Mouse (Mus musculus): ENCODE measurements around the gene Cdc14a. TPM values are rescaled to one million over a fixed set of nuclear protein-coding genes. Genes with fewer than 3 reads are reported as not detected.

The Cdc14a gene
- polyA plus RNA-seq, 2 experiments = 1.3 to 1.8 TPM

GRCm38 (mm10) chr3:116361906-116362305 is 61.9 kb downstream of the Cdc14a start:
- H3K4me3 ChIP-seq (ENCODE audit: insufficient read depth in 1 of 2, low read depth in 2 of 2, low read length in 2 of 2) = no peak overlapping the region
- DNase-seq (ENCODE audit: low read depth in 3 of 3, low spot score in 3 of 3) (no peak), ATAC-seq (ENCODE audit: insufficient read depth) (no peak)
- no peak overlapping the region for H3K27ac ChIP-seq
- no peaks in the 10 kb centered on the region for H3K36me3 ChIP-seq (replicated peaks; ENCODE audit: control insufficient read depth, insufficient read depth, low read depth)
- WGBS (ENCODE audit: insufficient replicate concordance) = 65% methylated on average over 7 of the region's 7 CpGs
- TF ChIP-seq CTCF (IDR thresholded peaks at IDR 0.05; ENCODE audit: low read depth) (no peak), EP300 (IDR thresholded peaks at IDR 0.05; ENCODE audit: low read depth) (no peak)
- H3K9me3 ChIP-seq (ENCODE audit: control insufficient read depth, low read length) = no peaks in the 10 kb centered on the region
- H3K4me2 ChIP-seq (ENCODE audit: low read depth) = no peak overlapping the region
- no peaks in the 10 kb centered on the region for H3K27me3 ChIP-seq (ENCODE audit: control insufficient read depth, insufficient read depth, low read length)
- H3K9ac ChIP-seq (replicated peaks) = no peak overlapping the region
- peaks cover 0 to 3% of the 10 kb centered on the region in 2 experiments; a peak in 1 of 4 replicates for H3K4me1 ChIP-seq (replicated peaks; ENCODE audit: control insufficient read depth in 2 of 2, insufficient read depth in 2 of 2, low read length in 1 of 2)

GRCm38 (mm10) chr3:116361101-116361500 is 62.7 kb downstream of the Cdc14a start:
- TF ChIP-seq CTCF (IDR thresholded peaks at IDR 0.05; ENCODE audit: low read depth) = no peak
- no peak for TF ChIP-seq EP300 (IDR thresholded peaks at IDR 0.05; ENCODE audit: low read depth)
- H3K27me3 ChIP-seq (ENCODE audit: control insufficient read depth, insufficient read depth, low read length) = no peaks in the 10 kb centered on the region
- H3K9ac ChIP-seq (replicated peaks) = no peak overlapping the region
- DNase-seq (ENCODE audit: low read depth in 3 of 3, low spot score in 3 of 3) (no peak), ATAC-seq (ENCODE audit: insufficient read depth) (no peak)
- no peaks in the 10 kb centered on the region for H3K36me3 ChIP-seq (replicated peaks; ENCODE audit: control insufficient read depth, insufficient read depth, low read depth)
- H3K4me1 ChIP-seq (replicated peaks; ENCODE audit: control insufficient read depth in 2 of 2, insufficient read depth in 2 of 2, low read length in 1 of 2) = peaks cover 0 to 4% of the 10 kb centered on the region in 2 experiments; a peak in 1 of 4 replicates
- no peak overlapping the region for H3K4me3 ChIP-seq (ENCODE audit: insufficient read depth in 1 of 2, low read depth in 2 of 2, low read length in 2 of 2)
- H3K4me2 ChIP-seq (ENCODE audit: low read depth) = no peak overlapping the region
- H3K27ac ChIP-seq = no peak overlapping the region
- WGBS (ENCODE audit: insufficient replicate concordance) = 80% methylated on average over 5 of the region's 5 CpGs
- no peaks in the 10 kb centered on the region for H3K9me3 ChIP-seq (ENCODE audit: control insufficient read depth, low read length)

- WGBS (ENCODE audit: insufficient replicate concordance) = 75% methylated on average over 7 of the region's 7 CpGs
- H3K4me1 ChIP-seq (replicated peaks; ENCODE audit: control insufficient read depth in 2 of 2, insufficient read depth in 2 of 2, low read length in 1 of 2) = peaks cover 0 to 4% of the 10 kb centered on the region in 2 experiments; a peak in 1 of 4 replicates
- H3K4me3 ChIP-seq (ENCODE audit: insufficient read depth in 1 of 2, low read depth in 2 of 2, low read length in 2 of 2) = no peak overlapping the region
- no peak overlapping the region for H3K4me2 ChIP-seq (ENCODE audit: low read depth)
- TF ChIP-seq EP300 (IDR thresholded peaks at IDR 0.05; ENCODE audit: low read depth) (no peak), CTCF (IDR thresholded peaks at IDR 0.05; ENCODE audit: low read depth) (no peak)
- no peaks in the 10 kb centered on the region for H3K9me3 ChIP-seq (ENCODE audit: control insufficient read depth, low read length)
- no peaks in the 10 kb centered on the region for H3K27me3 ChIP-seq (ENCODE audit: control insufficient read depth, insufficient read depth, low read length)
- no peak for DNase-seq (ENCODE audit: low read depth in 3 of 3, low spot score in 3 of 3)
- no peaks in the 10 kb centered on the region for H3K36me3 ChIP-seq (replicated peaks; ENCODE audit: control insufficient read depth, insufficient read depth, low read depth)
- H3K9ac ChIP-seq (replicated peaks) = no peak overlapping the region
- no peak for ATAC-seq (ENCODE audit: insufficient read depth)
- no peak overlapping the region for H3K27ac ChIP-seq
Observed at GRCm38 (mm10) chr3:116357866-116358265, 66.0 kb downstream of the Cdc14a start.

GRCm38 (mm10) chr3:116357180-116357579 is 66.7 kb downstream of the Cdc14a start:
- H3K27me3 ChIP-seq (ENCODE audit: control insufficient read depth, insufficient read depth, low read length) = no peaks in the 10 kb centered on the region
- WGBS (ENCODE audit: insufficient replicate concordance) = 13% methylated on average over 4 of the region's 4 CpGs
- H3K4me2 ChIP-seq (ENCODE audit: low read depth) = no peak overlapping the region
- DNase-seq (ENCODE audit: low read depth in 3 of 3, low spot score in 3 of 3) (no peak), ATAC-seq (ENCODE audit: insufficient read depth) (no peak)
- no peak overlapping the region for H3K27ac ChIP-seq
- no peak overlapping the region for H3K9ac ChIP-seq (replicated peaks)
- H3K4me1 ChIP-seq (replicated peaks; ENCODE audit: control insufficient read depth in 2 of 2, insufficient read depth in 2 of 2, low read length in 1 of 2) = peaks cover 0 to 4% of the 10 kb centered on the region in 2 experiments; a peak in 1 of 4 replicates
- no peaks in the 10 kb centered on the region for H3K9me3 ChIP-seq (ENCODE audit: control insufficient read depth, low read length)
- TF ChIP-seq CTCF (IDR thresholded peaks at IDR 0.05; ENCODE audit: low read depth) (no peak), EP300 (IDR thresholded peaks at IDR 0.05; ENCODE audit: low read depth) (no peak)
- H3K4me3 ChIP-seq (ENCODE audit: insufficient read depth in 1 of 2, low read depth in 2 of 2, low read length in 2 of 2) = no peak overlapping the region
- H3K36me3 ChIP-seq (replicated peaks; ENCODE audit: control insufficient read depth, insufficient read depth, low read depth) = no peaks in the 10 kb centered on the region

- Histone ChIP-seq H3K9ac (replicated peaks) (no peak overlapping the region), H3K4me3 (ENCODE audit: insufficient read depth in 1 of 2, low read depth in 2 of 2, low read length in 2 of 2) (no peak overlapping the region), H3K9me3 (ENCODE audit: control insufficient read depth, low read length) (no peaks in the 10 kb centered on the region), H3K4me1 (replicated peaks; ENCODE audit: control insufficient read depth in 2 of 2, insufficient read depth in 2 of 2, low read length in 1 of 2) (peaks cover 0 to 4% of the 10 kb centered on the region in 2 experiments; a peak in 1 of 4 replicates), H3K27ac (no peak overlapping the region), H3K4me2 (ENCODE audit: low read depth) (no peak overlapping the region), H3K27me3 (ENCODE audit: control insufficient read depth, insufficient read depth, low read length) (no peaks in the 10 kb centered on the region), H3K36me3 (replicated peaks; ENCODE audit: control insufficient read depth, insufficient read depth, low read depth) (no peaks in the 10 kb centered on the region)
- no peak for TF ChIP-seq EP300 (IDR thresholded peaks at IDR 0.05; ENCODE audit: low read depth)
- no peak for TF ChIP-seq CTCF (IDR thresholded peaks at IDR 0.05; ENCODE audit: low read depth)
- 83% methylated on average over 15 of the region's 15 CpGs for WGBS (ENCODE audit: insufficient replicate concordance)
- ATAC-seq (ENCODE audit: insufficient read depth) (no peak), DNase-seq (ENCODE audit: low read depth in 3 of 3, low spot score in 3 of 3) (no peak)
Observed at GRCm38 (mm10) chr3:116355026-116355788, 68.6 kb downstream of the Cdc14a start.

Measured in liver, embryonic 14.5 days (tissue).